Mouse (Mus musculus) layer of hippocampus, adult 6 months (tissue): ENCODE measurements around the gene Terf2. TPM values are rescaled to one million over a fixed set of nuclear protein-coding genes. Genes with fewer than 3 reads are reported as not detected.

ENCODE experiments used
- long read RNA-seq, 2 experiments: library from polyadenylated mRNA; unstranded; transcript quantifications; one replicate each; pipeline ENCODE4 v2.0.0; 2019 to 2020
- microRNA-seq: library from miRNA; unstranded; fragments of <30 nt; microRNA quantifications from one replicate; pipeline ENCODE4 v1.2.0, GENCODE M21; 2020
- polyA plus RNA-seq: library from polyadenylated mRNA; unstranded; fragments of <200 nt; fragmentation: Nextera tagmentation; gene quantifications from 2 replicates; pipeline ENCODE4 v1.2.3, GENCODE M21; 2021

Gene Terf2
- 4.9 and 5.0 TPM in 2 replicates for polyA plus RNA-seq
- long read RNA-seq, experiment 1, partial matches to known transcripts, result 12 of 20 reads
- long read RNA-seq, experiment 1, other reads (novel, unspliced or antisense), result 6 of 20 reads
- long read RNA-seq, experiment 2, partial matches to known transcripts, result 7 of 14 reads
- long read RNA-seq, experiment 2, other reads (novel, unspliced or antisense), result 3 of 14 reads

DNA sequence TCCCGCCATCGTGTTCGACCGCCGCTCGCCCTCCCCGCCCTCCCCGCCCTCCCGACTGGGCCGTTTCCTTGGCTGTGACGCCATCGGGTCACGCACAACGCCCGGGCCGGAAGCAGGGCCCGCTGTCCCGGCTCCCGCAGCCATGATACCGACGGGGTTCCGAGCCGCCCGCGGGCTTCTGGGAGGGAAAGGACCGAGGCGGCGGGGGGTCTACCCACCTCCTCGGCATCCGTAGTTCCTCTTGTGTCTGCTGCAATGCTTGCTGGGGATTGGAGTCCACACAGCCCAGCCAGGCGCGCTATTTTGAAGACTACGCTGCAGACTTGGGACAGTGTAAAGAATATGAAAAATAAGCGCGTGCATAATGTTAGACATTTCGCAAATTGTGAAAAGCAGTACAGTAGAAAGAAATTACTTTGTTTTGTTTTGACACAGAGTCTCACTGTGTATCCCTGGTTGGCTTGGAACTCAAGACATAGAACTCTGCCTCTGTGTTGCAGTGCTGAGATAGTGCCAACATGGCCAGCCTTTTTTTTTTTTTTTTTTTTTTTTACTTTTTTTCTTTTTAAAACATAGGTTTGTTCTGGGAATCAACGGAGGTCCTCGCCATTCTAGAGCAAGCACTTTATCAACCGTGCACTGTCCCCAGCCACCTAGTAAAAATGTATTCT lies at the start of gene Terf2:
Gene Terf2 (minus strand): TSS at position 182 of the 671 bp plus-strand sequence.

DNA sequence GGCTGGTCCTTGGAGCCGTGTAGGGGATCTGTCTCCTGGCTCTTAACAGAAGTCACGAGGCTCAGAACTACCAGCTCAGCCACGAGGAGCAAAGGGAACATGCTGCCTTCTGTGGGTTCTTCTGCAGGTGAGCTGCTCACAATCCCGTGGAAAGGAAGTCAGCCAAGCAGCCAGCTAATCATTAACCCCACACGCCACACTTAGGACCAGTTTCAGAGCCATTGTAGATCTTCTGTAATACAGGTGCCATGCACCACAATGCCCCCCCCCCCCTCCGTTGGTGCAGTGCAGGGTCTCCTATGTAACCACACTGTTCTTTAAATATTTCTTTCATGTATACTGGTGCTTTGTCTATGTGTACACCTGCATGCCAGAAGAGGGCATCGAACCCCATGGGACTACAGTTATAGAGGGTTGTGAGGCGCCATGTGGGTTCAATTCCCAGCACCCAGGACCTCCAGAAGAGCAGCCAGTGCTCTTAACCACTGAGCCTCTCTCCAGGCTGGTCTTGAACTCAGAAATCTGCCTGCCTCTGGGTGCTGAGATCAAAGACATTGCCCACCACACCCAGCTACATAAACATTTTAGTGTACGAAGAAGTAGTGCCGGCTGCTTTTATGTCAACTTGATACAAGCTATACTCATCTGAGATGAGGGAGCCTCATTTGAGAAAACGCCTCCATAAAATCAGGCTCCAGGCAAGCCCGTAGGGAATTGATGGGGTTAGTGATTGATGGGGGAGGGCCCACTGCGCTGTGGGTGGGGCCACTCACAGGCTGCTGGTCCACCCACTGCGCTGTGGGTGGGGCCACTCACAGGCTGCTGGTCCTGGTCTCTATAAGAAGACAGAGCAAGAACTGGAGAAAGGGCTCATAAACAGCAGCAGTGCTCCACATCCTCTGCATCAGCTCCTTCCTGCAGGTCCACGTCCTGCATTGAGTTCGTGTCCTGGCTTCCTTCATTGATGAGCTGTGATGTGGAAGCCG lies 30.5 kb downstream of the Terf2 start, which contains the start of gene Tmed6:
Gene Tmed6 (minus strand): TSS at position 134 of the 986 bp plus-strand sequence.

DNA sequence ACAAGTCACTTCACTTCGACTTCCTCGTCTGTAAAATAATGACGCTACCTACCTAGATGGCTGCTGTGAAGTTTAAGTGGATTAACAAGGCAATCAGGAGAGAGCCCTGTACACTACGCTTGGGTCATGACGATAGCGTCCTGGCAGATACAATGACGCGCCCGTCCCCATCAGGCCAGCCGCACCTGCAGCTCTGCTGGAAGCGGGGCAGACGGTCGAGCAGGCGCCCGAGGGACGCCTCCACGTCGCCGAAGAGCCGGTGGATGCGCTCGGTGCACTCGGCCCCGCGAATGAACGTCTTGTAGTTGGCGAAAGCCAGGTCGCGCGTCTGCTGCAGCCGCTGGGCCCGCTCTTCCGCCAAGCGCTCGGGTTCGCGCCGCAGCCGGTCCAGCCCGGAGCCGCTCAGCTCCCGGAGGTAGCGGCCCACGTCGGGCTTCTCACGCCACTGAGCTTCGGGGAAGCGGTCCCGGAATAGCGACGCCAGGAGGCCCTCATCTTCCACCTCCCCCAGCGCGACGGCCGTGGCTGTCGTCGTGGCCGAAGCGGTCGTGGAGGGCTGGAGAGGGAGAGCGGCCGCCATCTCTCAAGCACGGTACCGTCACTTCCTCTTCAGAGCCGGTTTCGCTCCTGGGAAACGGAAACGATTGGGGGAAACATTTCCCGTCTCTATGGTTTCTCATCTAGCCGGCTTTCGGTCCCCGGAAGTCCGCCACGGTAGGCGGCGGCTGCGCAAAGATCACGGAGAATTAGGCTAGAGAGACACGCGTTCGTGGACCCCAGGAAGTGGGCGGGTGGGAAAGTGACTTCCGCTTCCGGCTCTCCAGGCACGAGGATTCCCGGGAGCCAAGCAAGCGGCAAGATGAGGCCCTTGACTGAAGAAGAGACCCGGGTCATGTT lies 40.0 kb downstream of the Terf2 start, which contains the start of the genes Cog8 and Nip7:
Gene Cog8 (minus strand): TSS at position 614 of the 897 bp plus-strand sequence.
Gene Nip7 (plus strand): TSS at position 802 of the 897 bp plus-strand sequence.

DNA sequence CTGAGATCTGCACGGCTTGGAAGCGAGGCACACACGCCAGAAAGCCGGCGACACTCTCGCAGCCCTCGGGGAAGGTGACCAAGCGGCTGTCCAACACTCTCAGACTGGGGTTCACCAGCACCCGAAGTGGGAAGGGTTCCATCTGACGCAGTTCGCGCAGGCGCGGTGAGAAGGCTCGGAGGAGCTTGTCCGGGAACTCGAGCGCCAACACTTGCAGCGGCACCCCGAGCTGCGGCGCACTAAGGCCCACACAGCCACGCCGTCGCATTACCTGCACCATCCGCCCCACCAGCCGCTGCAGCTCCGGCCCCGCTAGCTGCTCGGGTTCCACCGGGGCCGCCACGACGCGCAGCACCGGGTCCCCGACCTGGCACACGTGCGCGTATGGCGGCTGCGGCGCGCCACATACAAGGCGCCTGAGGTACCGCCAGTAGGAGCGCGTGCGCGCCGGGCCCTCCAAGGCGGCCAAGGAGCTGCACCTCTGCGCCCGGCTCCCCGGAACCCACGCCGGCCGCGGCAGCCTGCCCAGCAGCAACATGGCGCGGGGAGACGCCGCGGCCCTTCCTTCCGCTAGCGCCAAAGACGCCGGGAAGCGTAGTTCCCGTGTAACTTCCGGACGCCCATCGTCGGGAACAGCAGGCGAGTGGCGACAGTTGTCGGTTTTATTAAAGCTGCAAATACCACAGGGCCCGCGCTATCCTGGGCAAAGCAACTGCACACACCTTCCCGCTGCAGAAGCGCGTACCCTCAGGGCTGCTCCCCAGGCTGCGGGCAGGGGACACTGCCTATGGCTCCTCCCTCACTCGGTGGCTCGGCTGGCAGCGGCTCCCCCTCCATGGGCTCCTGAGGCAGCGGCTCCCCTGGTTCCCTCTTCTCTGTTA lies 48.0 kb downstream of the Terf2 start, which contains the start of gene Pdf:
Gene Pdf (minus strand): TSS at position 554 of the 881 bp plus-strand sequence.

DNA sequence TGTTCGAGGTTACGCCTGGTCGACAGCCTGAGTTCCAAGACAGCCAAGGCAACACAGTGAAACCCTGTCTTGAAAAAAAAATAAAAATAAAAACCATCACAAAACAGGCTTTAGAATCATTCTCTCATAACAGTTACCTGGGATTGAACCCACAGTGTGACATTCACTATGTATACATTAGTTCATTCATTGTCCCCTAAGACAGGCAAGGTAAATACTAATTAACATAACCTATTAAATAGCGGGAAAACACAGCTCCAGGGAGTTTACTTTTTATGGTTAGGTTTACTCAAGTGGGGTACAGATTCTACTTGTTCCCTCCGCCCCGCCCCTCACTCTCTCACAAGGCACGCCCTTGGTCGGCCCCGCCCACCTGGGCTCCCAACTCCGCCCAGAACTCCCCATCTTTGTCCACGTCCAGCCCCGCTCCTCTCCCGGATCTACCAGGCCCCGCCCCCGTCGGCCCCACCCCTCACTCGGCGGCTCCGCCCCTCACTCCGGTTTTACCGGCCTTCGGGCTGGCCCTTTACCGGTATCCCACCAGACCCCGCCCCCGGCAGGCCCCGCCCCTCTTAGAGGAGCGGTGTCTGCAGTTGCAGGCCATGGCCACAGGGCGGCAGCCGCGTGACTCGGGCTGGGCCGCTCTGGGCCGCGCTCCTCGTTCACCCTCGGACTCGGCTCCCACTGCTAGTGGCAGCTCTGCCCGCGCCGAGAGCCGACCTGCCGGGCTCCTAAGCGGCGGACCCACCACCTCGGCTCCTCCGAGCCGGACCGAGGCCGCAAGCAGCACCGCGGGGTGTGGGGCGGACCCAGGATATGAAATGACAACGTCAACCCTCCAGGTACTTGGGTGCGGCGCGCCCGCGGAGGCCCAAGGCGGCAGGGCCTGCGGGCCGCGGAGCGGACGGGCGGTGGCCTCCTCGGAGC lies 65.4 kb downstream of the Terf2 start, which contains the start of gene Vps4a:
Gene Vps4a (plus strand): TSS at position 573 of the 927 bp plus-strand sequence.

Small RNA genes lying within 50 kb of the gene (microRNA-seq; reads per million reads assigned to microRNA genes)
- gene Mir7075, result 2.1 reads per million, percentile 3 among the genes with 10 or more reads in this experiment

Other genes starting within 250 kb of the Terf2 start
- 0.20 and 0.40 TPM in 2 replicates for gene Has3, start 226.3 kb downstream of the Terf2 start, polyA plus RNA-seq
- 24.4 and 26.2 TPM in 2 replicates for gene Utp4, start 202.9 kb downstream of the Terf2 start, polyA plus RNA-seq
- 3.3 and 3.6 TPM in 2 replicates for gene Sntb2, start 160.8 kb downstream of the Terf2 start, polyA plus RNA-seq
- gene Vps4a, start 65.3 kb downstream of the Terf2 start, polyA plus RNA-seq, result 109 and 128 TPM in 2 replicates
- 51.7 and 54.3 TPM in 2 replicates for gene Pdf, start 47.9 kb downstream of the Terf2 start, polyA plus RNA-seq
- gene Cog8, start 39.9 kb downstream of the Terf2 start, polyA plus RNA-seq, result 54.3 and 75.4 TPM in 2 replicates
- 26.4 and 31.4 TPM in 2 replicates for gene Nip7, start 39.7 kb downstream of the Terf2 start, polyA plus RNA-seq
- not detected in 2 replicates for gene Tmed6, start 30.9 kb downstream of the Terf2 start, polyA plus RNA-seq
- 48.3 and 62.1 TPM in 2 replicates for gene Cyb5b, start 54.1 kb upstream of the Terf2 start, polyA plus RNA-seq
- 4.6 and 5.7 TPM in 2 replicates for gene Nfat5, start 196.9 kb upstream of the Terf2 start, polyA plus RNA-seq